Mouse (Mus musculus): Measurements from ENCODE around the gene Frat2.

DNA sequence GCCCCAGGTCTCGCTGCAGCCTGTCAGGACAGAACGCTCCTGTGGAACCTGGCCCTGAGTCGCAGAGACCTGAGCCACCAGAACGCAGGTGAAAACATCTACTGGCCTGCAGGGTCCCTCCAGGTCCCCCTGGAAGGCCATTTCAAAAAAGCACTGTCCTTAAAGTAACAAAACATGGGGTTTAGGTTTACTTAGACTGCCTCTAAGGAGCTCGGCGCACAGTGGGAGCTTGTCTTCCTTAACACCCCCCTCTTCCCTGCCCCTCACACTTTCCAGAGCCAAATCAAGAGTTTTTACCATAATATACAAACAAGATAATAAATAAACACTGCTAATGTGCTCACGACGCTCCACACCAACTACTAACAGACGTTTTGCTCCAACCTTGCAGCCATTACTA is 36.0 kb upstream of the Frat2 start:
- TF ChIP-seq USF1 (IDR thresholded peaks at IDR 0.05; ENCODE audit: low read depth) (no peak), CTCF (IDR thresholded peaks at IDR 0.05; ENCODE audit: control insufficient read depth, insufficient read depth, insufficient read length) (no peak), CEBPB (IDR thresholded peaks at IDR 0.05; ENCODE audit: low read depth) (no peak), MYOG (IDR thresholded peaks at IDR 0.05; ENCODE audit: control insufficient read depth, extremely low read depth, insufficient read length) (no peak), FOSL1 (IDR thresholded peaks at IDR 0.05; ENCODE audit: insufficient read depth, low read length, poor library complexity, severe bottlenecking) (no peak), MAX (IDR thresholded peaks at IDR 0.05) (no peak), MYOD1 (IDR thresholded peaks at IDR 0.05; ENCODE audit: control insufficient read depth, insufficient read length, low read depth) (no peak)
